ENCODE assay signal across 28 mouse cellular contexts in the genomic region with DNA sequence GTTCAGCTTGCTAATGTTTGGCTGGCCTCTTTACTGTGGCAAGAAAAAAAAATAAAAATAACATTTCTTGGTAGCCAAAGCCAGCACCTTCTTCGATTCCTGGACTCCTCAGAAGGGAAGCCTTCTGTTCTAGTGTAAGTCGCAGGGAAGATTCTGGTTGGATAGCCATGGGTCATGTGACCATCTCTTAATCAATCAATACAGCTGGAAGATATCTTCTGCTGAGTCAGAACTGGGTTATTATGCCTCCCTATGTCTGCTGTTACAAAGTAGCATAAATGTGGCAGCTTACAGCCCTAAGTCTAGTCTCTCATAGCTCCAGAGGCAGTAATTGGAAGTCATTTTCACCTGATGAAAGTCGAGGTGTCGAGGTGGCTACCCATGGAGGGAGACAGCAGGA. TPM values are rescaled to one million over a fixed set of nuclear protein-coding genes. Genes with fewer than 3 reads are reported as not detected.
DNase-seq lines count a peak whose midpoint lies in the region; ATAC-seq and TF ChIP-seq lines count a peak whose summit lies in the region.
"Had no signal": no experiment of that assay in that cellular context is flagged by ENCODE, and none has a peak within 500 bp of the region (broad histone marks: within the 10 kb centered on the region; RNA-seq: fewer than 3 reads in every experiment).

No protein-coding gene starts in this region.

- dilution Hi-C loops in CH12.LX (cut with MboI; ENCODE audit: extremely low pct_ligation_motif_present, extremely low pct_unique_long_range_greater_than_20kb, low sequenced_read_pairs): no loop called here

- H3K27me3 ChIP-seq in liver, adult 2 months (ENCODE audit: control insufficient read depth, insufficient read depth, low read length): no peaks in the 10 kb centered on the region
- no peaks in the 10 kb centered on the region for H3K27me3 ChIP-seq in liver, embryonic 12.5 days (replicated peaks)
- no peaks in the 10 kb centered on the region for H3K27me3 ChIP-seq in CH12.LX (replicated peaks)
- H3K27me3 ChIP-seq in stomach, postnatal 0 days (ENCODE audit: control insufficient read depth, insufficient read depth, low read length): no peaks in the 10 kb centered on the region
- H3K27me3 ChIP-seq: embryonic facial prominence, embryonic 13.5 days; embryonic facial prominence, embryonic 15.5 days had no signal

- in situ Hi-C loops in CH12.LX (cut with MboI; ENCODE audit: low pct_ligation_motif_present, low pct_unique_long_range_greater_than_20kb, low sequenced_read_pairs): no loop called here

- DNase-seq in liver, adult 2 months (ENCODE audit: extremely low read depth, low read depth, low spot score): peak; percentile 62
- no peak for DNase-seq in CH12.LX (ENCODE audit: extremely low read depth)
- no peak for DNase-seq in stomach, postnatal 0 days (ENCODE audit: low spot score)
- DNase-seq in kidney, adult 18-20 months: no peak
- DNase-seq: adrenal gland, adult 8-10 months; adrenal gland, postnatal 25 days; cerebellum, adult 11 months; cerebellum, adult 18-20 months; cerebellum, adult 8-10 months; cerebellum, adult 9-11 months; cerebellum, postnatal 14 days; cerebellum, postnatal 36 days; embryo, embryonic 11 days had no signal

- H3K4me3 ChIP-seq in liver, adult 2 months (ENCODE audit: insufficient read depth, low read depth, low read length): no peak overlapping the region
- H3K4me3 ChIP-seq in liver, embryonic 12.5 days: no peak overlapping the region
- H3K4me3 ChIP-seq in CH12.LX (replicated peaks in 1 of 3; ENCODE audit: low read depth in 2 of 3, low read length in 2 of 3, poor library complexity in 1 of 3): no peak overlapping the region
- H3K4me3 ChIP-seq in stomach, postnatal 0 days (ENCODE audit: low read depth, low read length): no peak overlapping the region
- H3K4me3 ChIP-seq: embryonic facial prominence, embryonic 13.5 days; embryonic facial prominence, embryonic 15.5 days; erythroblast, embryonic 14.5 days; forebrain, embryonic 10.5 days; forebrain, embryonic 12.5 days had no signal

- H3K4me1 ChIP-seq in liver, adult 2 months (ENCODE audit: control insufficient read depth, insufficient read depth, low read length): peaks cover 17% of the 10 kb centered on the region
- H3K4me1 ChIP-seq in liver, embryonic 12.5 days: peaks cover 5% of the 10 kb centered on the region
- 0 out of 4 replicates have a peak, but pooled peaks cover 0 to under 1% of the 10 kb centered on the region in 2 experiments for H3K4me1 ChIP-seq in CH12.LX (ENCODE audit: control insufficient read depth in 1 of 2, insufficient read depth in 2 of 2)
- H3K4me1 ChIP-seq in stomach, postnatal 0 days (replicated peaks; ENCODE audit: control insufficient read depth, insufficient read depth): no peaks in the 10 kb centered on the region
- H3K4me1 ChIP-seq: embryonic facial prominence, embryonic 15.5 days; forebrain, embryonic 12.5 days had no signal

- H3K4me2 ChIP-seq in liver, embryonic 12.5 days: no peak overlapping the region
- H3K4me2 ChIP-seq in CH12.LX (ENCODE audit: insufficient read depth, low read depth, poor library complexity, severe bottlenecking): no peak overlapping the region
- no peak overlapping the region for H3K4me2 ChIP-seq in stomach, postnatal 0 days (replicated peaks; ENCODE audit: low read depth)
- H3K4me2 ChIP-seq: embryonic facial prominence, embryonic 13.5 days; embryonic facial prominence, embryonic 15.5 days; forebrain, embryonic 12.5 days had no signal

- no peak for TF ChIP-seq RAD21 in CH12.LX (IDR thresholded peaks at IDR 0.05; ENCODE audit: low read depth, low read length)

- WGBS in liver, adult 2 months: 83% methylated on average over 4 of the region's 4 CpGs
- 56% methylated on average over 4 of the region's 4 CpGs for WGBS in liver, embryonic 12.5 days (ENCODE audit: insufficient replicate concordance)
- 86% methylated on average over 4 of the region's 4 CpGs for WGBS in stomach, postnatal 0 days

- no peak for TF ChIP-seq POLR2A in liver, adult 2 months (IDR thresholded peaks at IDR 0.05; ENCODE audit: extremely low read depth, insufficient read depth, low read length)
- TF ChIP-seq POLR2A in CH12.LX (IDR thresholded peaks at IDR 0.05; ENCODE audit: low read depth, low read length): no peak

- no peak for TF ChIP-seq EP300 in CH12.LX (IDR thresholded peaks at IDR 0.05; ENCODE audit: low read length)
- no peak for TF ChIP-seq EP300 in stomach, postnatal 0 days (optimal IDR thresholded peaks at IDR 0.05)

- H3K36me3 ChIP-seq in liver, adult 2 months (ENCODE audit: control insufficient read depth, insufficient read depth, low read length): no peaks in the 10 kb centered on the region
- H3K36me3 ChIP-seq in liver, embryonic 12.5 days: no peaks in the 10 kb centered on the region
- H3K36me3 ChIP-seq in CH12.LX (replicated peaks in 1 of 2; ENCODE audit: control insufficient read depth in 1 of 2, insufficient read depth in 1 of 2, low read length in 1 of 2): no peaks in the 10 kb centered on the region
- H3K36me3 ChIP-seq in stomach, postnatal 0 days (ENCODE audit: control insufficient read depth, insufficient read depth, low read length): no peaks in the 10 kb centered on the region
- H3K36me3 ChIP-seq: embryonic facial prominence, embryonic 13.5 days; embryonic facial prominence, embryonic 15.5 days; forebrain, embryonic 10.5 days; forebrain, embryonic 12.5 days; G1E had no signal

- no peak for TF ChIP-seq CTCF in liver, adult 2 months (IDR thresholded peaks at IDR 0.05; ENCODE audit: low read depth, low read length)
- TF ChIP-seq CTCF in CH12.LX (conservative IDR thresholded peaks at IDR 0.05 in 1 of 2, IDR thresholded peaks at IDR 0.05 in 1 of 2; ENCODE audit: low read depth in 2 of 2, low read length in 2 of 2): no peak
- no peak for TF ChIP-seq CTCF in stomach, postnatal 0 days (IDR thresholded peaks at IDR 0.05; ENCODE audit: low read depth)

- H3K27ac ChIP-seq in liver, adult 2 months (replicated peaks; ENCODE audit: insufficient read depth, low read depth, low read length): peak overlapping the region; percentile 46
- H3K27ac ChIP-seq in liver, embryonic 12.5 days: no peak overlapping the region
- no peak overlapping the region for H3K27ac ChIP-seq in CH12.LX (ENCODE audit: insufficient read depth, low read depth)
- no peak overlapping the region for H3K27ac ChIP-seq in stomach, postnatal 0 days (replicated peaks)
- H3K27ac ChIP-seq: embryonic facial prominence, embryonic 13.5 days; embryonic facial prominence, embryonic 15.5 days; forebrain, embryonic 10.5 days; forebrain, embryonic 12.5 days had no signal

- peaks cover 8% of the 10 kb centered on the region; the same call in 1 of the 2 replicates for H3K79me2 ChIP-seq in liver, adult 2 months (ENCODE audit: control insufficient read depth, insufficient read depth, low read length)
- no peaks in the 10 kb centered on the region for H3K79me2 ChIP-seq in CH12.LX (replicated peaks; ENCODE audit: control insufficient read depth, extremely low read depth, insufficient read depth, poor library complexity, severe bottlenecking)

- H3K9me3 ChIP-seq in liver, embryonic 12.5 days (replicated peaks): no peaks in the 10 kb centered on the region
- H3K9me3 ChIP-seq in CH12.LX (replicated peaks; ENCODE audit: low read length): no peaks in the 10 kb centered on the region
- no peaks in the 10 kb centered on the region for H3K9me3 ChIP-seq in stomach, postnatal 0 days (ENCODE audit: control insufficient read depth, low read length)
- H3K9me3 ChIP-seq: embryonic facial prominence, embryonic 13.5 days; embryonic facial prominence, embryonic 15.5 days; forebrain, embryonic 10.5 days; forebrain, embryonic 12.5 days had no signal

- no peak; the same call in 1 of the 2 replicates for ATAC-seq in liver, embryonic 12.5 days
- ATAC-seq in stomach, postnatal 0 days (ENCODE audit: low FRiP score, low TSS enrichment): peak; percentile 56; the same call in 1 of the 2 replicates
- ATAC-seq: activated CD4-positive, CD25-positive, alpha-beta regulatory T cell, adult 4 months; forebrain, embryonic 14.5 days; forebrain, embryonic 16.5 days; Patski had no signal

- H3K9ac ChIP-seq in liver, adult 2 months (ENCODE audit: low read depth, low read length): no peak overlapping the region
- no peak overlapping the region for H3K9ac ChIP-seq in liver, embryonic 12.5 days
- no peak overlapping the region for H3K9ac ChIP-seq in CH12.LX (ENCODE audit: insufficient read depth, low read depth)
- no peak overlapping the region for H3K9ac ChIP-seq in stomach, postnatal 0 days (ENCODE audit: low read length)
- H3K9ac ChIP-seq: embryonic facial prominence, embryonic 13.5 days; embryonic facial prominence, embryonic 15.5 days; forebrain, embryonic 12.5 days had no signal

TF ChIP-seq in CH12.LX, 34 proteins besides CTCF, POLR2A, EP300 and RAD21:
- no peak for TF ChIP-seq NELFE (IDR thresholded peaks at IDR 0.05; ENCODE audit: low read depth, low read length)
- TF ChIP-seq USF1 (IDR thresholded peaks at IDR 0.05; ENCODE audit: low read depth, low read length): peak; percentile 18; the same call in 1 of the 2 replicates

RNA-seq across cellular contexts. Expression of a gene that starts 5.2 kb away (rescaled TPM):
- 56.5 and 77.6 TPM in 2 replicates for total RNA-seq in liver, adult 2 months (2014; rRNA removed)
- 124 and 131 TPM in 2 replicates for polyA plus RNA-seq in liver, adult 2 months (2012; rRNA removed)
- 0.91 and 1.4 TPM in 2 replicates for polyA plus RNA-seq in liver, embryonic 12.5 days (2016; fragmentation: Nextera tagmentation; extraction: Ambion mirVana)
- total RNA-seq in CH12.LX (2012; rRNA removed): 3.1 and 3.5 TPM in 2 replicates
- 4.1 and 4.3 TPM in 2 replicates for total RNA-seq in CH12.LX (2014; rRNA removed)
- 2.3 and 2.7 TPM in 2 replicates for polyA plus RNA-seq in CH12.LX (2012; ENCODE audit: insufficient read length, low read depth)
- 24.2 and 28.8 TPM in 2 replicates for polyA plus RNA-seq in stomach, postnatal 0 days (2015; fragmentation: Nextera tagmentation; extraction: Ambion mirVana)
- polyA plus RNA-seq: C2C12; erythroblast, embryonic 14.5 days; G1E had no signal

RNA-seq across cellular contexts. Expression of a gene that starts 23.1 kb away (rescaled TPM):
- 228 and 380 TPM in 2 replicates for total RNA-seq in liver, adult 2 months (2014; rRNA removed)
- polyA plus RNA-seq in liver, adult 2 months (2012; rRNA removed): 234 and 259 TPM in 2 replicates
- polyA plus RNA-seq in liver, embryonic 12.5 days (2016; fragmentation: Nextera tagmentation; extraction: Ambion mirVana): 20.9 and 23.6 TPM in 2 replicates
- total RNA-seq in CH12.LX (2012; rRNA removed) (not detected in 2 replicates), CH12.LX (2014; rRNA removed) (not detected in 2 replicates)
- polyA plus RNA-seq in CH12.LX (2012; ENCODE audit: insufficient read length, low read depth): not detected in 2 replicates
- 113 and 124 TPM in 2 replicates for polyA plus RNA-seq in stomach, postnatal 0 days (2015; fragmentation: Nextera tagmentation; extraction: Ambion mirVana)
- total RNA-seq: adrenal gland, adult 18-20 months; adrenal gland, adult 8-10 months; adrenal gland, postnatal 25 days; common myeloid progenitor, adult 5-6 weeks had no signal
- polyA plus RNA-seq: activated CD4-positive, CD25-positive, alpha-beta regulatory T cell, adult 4 months; brain, embryonic 14.5 days; C2C12; erythroblast, embryonic 14.5 days; forebrain, embryonic 10.5 days; forebrain, embryonic 12.5 days; forebrain, embryonic 14.5 days; forebrain, embryonic 16.5 days; G1E had no signal

Comparison
In these comparisons a context has a peak if more than half of its experiments do, and no peak if none do; other contexts are left out.
1. RNA of a gene that starts 23.1 kb away (polyA plus RNA-seq): 234 to 259 TPM in liver, adult 2 months, 113 to 124 TPM in stomach, postnatal 0 days and 20.9 to 23.6 TPM in liver, embryonic 12.5 days; not detected in CH12.LX; every median in the first group is over 10 times any median in the second.